Mouse (Mus musculus): ENCODE measurements at regions not wholly inside any gene's neighbourhood (a gene's known extent, or its start where the extent isn't known, plus 50 kb on each side); places are given as distances from the start of the nearest gene placed in this dataset.
"Not testable (repeated sequence)": the region's sequence is repeated elsewhere in the genome, so short reads cannot be mapped to it uniquely, and the experiment has no call there.

GRCm38 (mm10) chr1:41908808-41909110 lies 786.8 kb upstream of the Pou3f3 start:
- no peaks in the 10 kb centered on the region for H3K36me3 ChIP-seq
- H3K27ac ChIP-seq = no peak overlapping the region
- no peaks in the 10 kb centered on the region for H3K27me3 ChIP-seq
- no peak overlapping the region for H3K9ac ChIP-seq
- H3K4me1 ChIP-seq (replicated peaks) = no peaks in the 10 kb centered on the region
- ATAC-seq (ENCODE audit: low read depth) (no peak), DNase-seq (no peak)
- no peak overlapping the region for H3K4me2 ChIP-seq
- H3K4me3 ChIP-seq (replicated peaks) = no peak overlapping the region
- 73% methylated on average over 5 of the region's 5 CpGs for WGBS (ENCODE audit: insufficient replicate concordance)
- no peaks in the 10 kb centered on the region for H3K9me3 ChIP-seq (replicated peaks)

- H3K4me1 ChIP-seq (replicated peaks) = no peaks in the 10 kb centered on the region
- no peak overlapping the region for H3K4me2 ChIP-seq
- WGBS (ENCODE audit: insufficient replicate concordance) = 61% methylated on average over 5 of the region's 5 CpGs
- H3K36me3 ChIP-seq = no peaks in the 10 kb centered on the region
- H3K27ac ChIP-seq = no peak overlapping the region
- ATAC-seq (ENCODE audit: low read depth) (no peak), DNase-seq (no peak)
- no peak overlapping the region for H3K4me3 ChIP-seq (replicated peaks)
- no peaks in the 10 kb centered on the region for H3K9me3 ChIP-seq (replicated peaks)
- no peak overlapping the region for H3K9ac ChIP-seq
- no peaks in the 10 kb centered on the region for H3K27me3 ChIP-seq
Observed at GRCm38 (mm10) chr1:41909799-41910198, 785.8 kb upstream of the Pou3f3 start.

DNA sequence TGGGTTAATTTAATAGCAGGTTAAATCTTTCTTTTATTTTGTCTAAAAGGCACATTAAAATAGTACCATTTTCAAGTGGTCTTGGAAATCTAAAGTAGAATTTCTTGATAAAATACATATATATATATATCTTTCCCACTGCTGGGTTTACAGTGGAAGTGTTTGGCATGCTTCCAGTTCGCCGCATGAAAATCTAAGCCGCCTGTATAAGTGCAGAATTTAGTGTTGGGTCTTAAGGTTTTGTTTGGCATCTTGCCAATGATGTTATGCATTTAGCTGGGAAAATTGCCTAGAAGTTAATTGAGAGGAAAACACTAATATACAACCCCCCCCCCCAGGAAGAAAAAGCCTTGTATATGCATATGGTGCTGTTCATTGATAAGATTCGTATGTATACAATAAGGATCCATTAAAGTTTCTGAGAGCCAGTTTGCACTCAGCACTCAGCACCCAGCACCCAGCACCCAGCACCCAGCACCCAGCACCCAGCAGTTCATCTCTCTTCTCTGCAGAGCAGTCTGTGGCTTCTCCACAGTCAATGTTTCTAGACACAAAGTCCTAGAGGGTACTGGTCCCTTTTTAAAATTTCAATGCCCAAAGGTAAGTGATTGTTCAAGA lies 778.7 kb upstream of the Pou3f3 start:
- Histone ChIP-seq H3K27ac (no peak overlapping the region), H3K9me3 (replicated peaks) (no peaks in the 10 kb centered on the region), H3K36me3 (no peaks in the 10 kb centered on the region), H3K4me1 (replicated peaks) (no peaks in the 10 kb centered on the region), H3K27me3 (no peaks in the 10 kb centered on the region), H3K9ac (no peak overlapping the region), H3K4me2 (no peak overlapping the region), H3K4me3 (replicated peaks) (no peak overlapping the region)
- 71% methylated on average over 4 of the region's 4 CpGs for WGBS (ENCODE audit: insufficient replicate concordance)
- DNase-seq = no peak
- no peak for ATAC-seq (ENCODE audit: low read depth)

- ATAC-seq (ENCODE audit: low read depth) = not testable (repeated sequence)
- 64% methylated on average over 5 of the region's 5 CpGs for WGBS (ENCODE audit: insufficient replicate concordance)
Observed at GRCm38 (mm10) chr1:41917807-41918206, 777.8 kb upstream of the Pou3f3 start.

GRCm38 (mm10) chr1:41918394-41919262 lies 776.9 kb upstream of the Pou3f3 start:
- Histone ChIP-seq H3K4me3 (replicated peaks) (no peak overlapping the region), H3K9ac (no peak overlapping the region), H3K4me1 (replicated peaks) (no peaks in the 10 kb centered on the region), H3K4me2 (no peak overlapping the region), H3K27me3 (no peaks in the 10 kb centered on the region), H3K36me3 (no peaks in the 10 kb centered on the region), H3K9me3 (replicated peaks) (no peaks in the 10 kb centered on the region), H3K27ac (no peak overlapping the region)
- WGBS (ENCODE audit: insufficient replicate concordance) = 48% methylated on average over 11 of the region's 11 CpGs
- no peak for ATAC-seq (ENCODE audit: low read depth)
- no peak for DNase-seq

More at GRCm38 (mm10) chr1:41917807-41918206, 777.8 kb upstream of the Pou3f3 start:
- not testable (repeated sequence) for H3K9ac ChIP-seq; H3K27me3 ChIP-seq; H3K36me3 ChIP-seq; H3K9me3 ChIP-seq (replicated peaks); H3K4me1 ChIP-seq (replicated peaks); DNase-seq; H3K27ac ChIP-seq; H3K4me2 ChIP-seq; H3K4me3 ChIP-seq (replicated peaks)

- ATAC-seq (ENCODE audit: low read depth) = no peak
- WGBS (ENCODE audit: insufficient replicate concordance) = 50% methylated on average over 1 of the region's 1 CpGs
- no peaks in the 10 kb centered on the region for H3K9me3 ChIP-seq (replicated peaks)
- no peak overlapping the region for H3K27ac ChIP-seq
- no peak overlapping the region for H3K4me3 ChIP-seq (replicated peaks)
- DNase-seq = no peak
- H3K4me1 ChIP-seq (replicated peaks) = no peaks in the 10 kb centered on the region
- H3K36me3 ChIP-seq = no peaks in the 10 kb centered on the region
- H3K9ac ChIP-seq = no peak overlapping the region
- no peak overlapping the region for H3K4me2 ChIP-seq
- no peaks in the 10 kb centered on the region for H3K27me3 ChIP-seq
Observed at GRCm38 (mm10) chr1:41933777-41934176, 761.8 kb upstream of the Pou3f3 start.

DNA sequence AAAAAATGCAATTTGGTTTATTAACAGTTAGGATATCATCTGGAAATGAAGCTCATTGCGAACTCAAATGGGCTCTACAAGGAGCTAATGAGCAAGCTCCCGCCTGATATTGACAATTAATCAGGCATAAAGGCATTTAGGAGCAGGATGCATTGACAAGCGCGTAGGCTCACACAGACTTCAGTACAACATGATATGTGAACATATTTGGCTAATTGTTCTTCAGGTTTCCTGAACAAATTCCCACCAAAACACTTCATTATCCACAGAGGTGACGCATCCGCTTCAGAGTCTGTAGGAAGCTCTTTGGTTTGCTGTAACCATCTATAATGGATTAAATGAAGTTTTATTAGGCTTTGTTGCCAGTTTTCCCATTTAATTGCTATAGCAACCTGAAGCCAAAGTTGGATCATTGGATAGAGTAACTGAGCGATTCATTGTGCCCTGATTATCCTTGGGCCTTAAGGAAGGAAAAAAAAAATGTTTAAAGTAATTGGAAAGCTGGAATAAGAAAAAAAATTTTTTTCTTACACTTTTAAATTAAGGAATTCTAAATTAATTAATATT lies 759.6 kb upstream of the Pou3f3 start:
- Histone ChIP-seq H3K9ac (no peak overlapping the region), H3K27ac (no peak overlapping the region), H3K27me3 (no peaks in the 10 kb centered on the region), H3K9me3 (replicated peaks) (no peaks in the 10 kb centered on the region), H3K4me2 (no peak overlapping the region), H3K4me3 (replicated peaks) (no peak overlapping the region), H3K36me3 (no peaks in the 10 kb centered on the region), H3K4me1 (replicated peaks) (no peaks in the 10 kb centered on the region)
- ATAC-seq (ENCODE audit: low read depth) (no peak), DNase-seq (no peak)
- WGBS (ENCODE audit: insufficient replicate concordance) = 71% methylated on average over 7 of the region's 7 CpGs

DNA sequence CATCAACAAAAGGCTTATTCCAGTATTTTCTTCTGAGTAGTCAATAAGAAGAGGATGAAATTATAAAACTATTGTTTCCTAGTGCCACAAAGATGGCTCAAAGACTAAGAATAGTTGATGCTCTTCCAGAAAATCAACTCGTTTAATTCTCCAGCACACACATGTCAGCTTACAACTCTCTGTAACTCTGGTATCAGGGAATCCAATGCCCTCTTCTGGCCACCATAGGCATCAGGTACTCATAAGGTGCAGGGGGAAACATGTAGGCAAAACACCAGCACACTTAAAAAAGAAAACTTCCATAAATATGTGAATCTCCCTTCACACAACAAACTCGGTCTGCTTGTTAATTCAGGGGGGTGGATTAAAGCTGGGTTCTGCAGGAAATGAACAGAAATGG lies 734.6 kb upstream of the Pou3f3 start:
- H3K4me1 ChIP-seq (replicated peaks) = no peaks in the 10 kb centered on the region
- no peaks in the 10 kb centered on the region for H3K36me3 ChIP-seq
- H3K4me3 ChIP-seq (replicated peaks) = no peak overlapping the region
- no peak overlapping the region for H3K9ac ChIP-seq
- H3K27me3 ChIP-seq = no peaks in the 10 kb centered on the region
- DNase-seq = no peak
- H3K4me2 ChIP-seq = no peak overlapping the region
- H3K9me3 ChIP-seq (replicated peaks) = no peaks in the 10 kb centered on the region
- ATAC-seq (ENCODE audit: low read depth) = no peak
- no peak overlapping the region for H3K27ac ChIP-seq
- 41% methylated on average over 2 of the region's 2 CpGs for WGBS (ENCODE audit: insufficient replicate concordance)

GRCm38 (mm10) chr1:41981545-41981944 lies 714.0 kb upstream of the Pou3f3 start:
- Histone ChIP-seq H3K27ac (no peak overlapping the region), H3K4me3 (replicated peaks) (no peak overlapping the region), H3K4me2 (no peak overlapping the region), H3K9ac (no peak overlapping the region), H3K27me3 (no peaks in the 10 kb centered on the region), H3K9me3 (replicated peaks) (no peaks in the 10 kb centered on the region), H3K36me3 (no peaks in the 10 kb centered on the region), H3K4me1 (replicated peaks) (no peaks in the 10 kb centered on the region)
- DNase-seq = no peak
- 76% methylated on average over 5 of the region's 5 CpGs for WGBS (ENCODE audit: insufficient replicate concordance)
- ATAC-seq (ENCODE audit: low read depth) = no peak

DNA sequence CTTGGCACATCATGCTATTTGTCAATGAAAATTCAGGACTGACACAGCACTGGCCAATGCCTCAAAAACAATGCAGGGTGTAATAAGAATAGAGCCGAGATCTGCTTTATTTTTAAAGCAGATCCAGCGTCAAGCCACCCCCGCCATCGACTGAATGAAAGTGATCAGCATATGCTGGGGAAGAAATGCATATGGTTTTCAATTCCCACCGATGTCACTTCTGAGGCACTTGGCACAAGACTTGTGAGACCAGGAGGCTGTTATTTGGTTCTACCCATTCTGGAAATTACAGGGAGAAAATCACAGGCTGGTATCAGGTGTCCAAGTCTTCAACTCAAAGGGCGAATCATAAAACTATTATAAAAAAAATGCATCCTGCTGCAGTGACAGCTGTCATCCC lies 689.3 kb upstream of the Pou3f3 start:
- WGBS (ENCODE audit: insufficient replicate concordance) = 66% methylated on average over 6 of the region's 6 CpGs
- Histone ChIP-seq H3K4me2 (no peak overlapping the region), H3K4me3 (replicated peaks) (no peak overlapping the region), H3K27ac (no peak overlapping the region), H3K9me3 (replicated peaks) (no peaks in the 10 kb centered on the region), H3K36me3 (no peaks in the 10 kb centered on the region), H3K4me1 (replicated peaks) (no peaks in the 10 kb centered on the region), H3K9ac (no peak overlapping the region), H3K27me3 (no peaks in the 10 kb centered on the region)
- ATAC-seq (ENCODE audit: low read depth) = no peak
- no peak for DNase-seq

DNA sequence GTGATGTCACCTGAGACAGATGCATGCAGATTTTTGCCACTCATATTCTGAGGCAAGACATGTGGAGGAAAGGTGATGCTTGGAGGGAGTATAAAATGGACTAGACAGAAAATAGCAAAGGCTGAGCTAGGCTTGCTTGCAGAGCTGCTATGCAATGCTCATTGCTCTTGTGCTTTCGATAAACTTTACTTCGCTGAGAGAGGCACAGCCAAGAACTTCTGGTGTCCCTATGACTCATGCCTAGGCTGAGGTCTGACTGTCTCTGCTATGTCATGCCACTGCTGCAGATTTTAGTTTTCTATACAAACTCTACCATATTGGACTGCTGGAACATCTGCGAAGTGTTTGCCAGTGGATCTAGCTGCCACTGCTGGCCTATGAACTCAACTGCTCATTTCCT lies 687.5 kb upstream of the Pou3f3 start:
- 73% methylated on average over 3 of the region's 3 CpGs for WGBS (ENCODE audit: insufficient replicate concordance)
- Histone ChIP-seq H3K4me2 (no peak overlapping the region), H3K27me3 (no peaks in the 10 kb centered on the region), H3K9ac (no peak overlapping the region), H3K27ac (no peak overlapping the region), H3K4me1 (replicated peaks) (no peaks in the 10 kb centered on the region), H3K4me3 (replicated peaks) (no peak overlapping the region), H3K9me3 (replicated peaks) (no peaks in the 10 kb centered on the region), H3K36me3 (no peaks in the 10 kb centered on the region)
- ATAC-seq (ENCODE audit: low read depth) = no peak
- DNase-seq = no peak

- ATAC-seq (ENCODE audit: low read depth) (no peak), DNase-seq (no peak)
- H3K4me1 ChIP-seq (replicated peaks) = no peaks in the 10 kb centered on the region
- H3K4me3 ChIP-seq (replicated peaks) = no peak overlapping the region
- no peak overlapping the region for H3K4me2 ChIP-seq
- no peaks in the 10 kb centered on the region for H3K27me3 ChIP-seq
- H3K9me3 ChIP-seq (replicated peaks) = no peaks in the 10 kb centered on the region
- H3K9ac ChIP-seq = no peak overlapping the region
- H3K36me3 ChIP-seq = no peaks in the 10 kb centered on the region
- 72% methylated on average over 3 of the region's 3 CpGs for WGBS (ENCODE audit: insufficient replicate concordance)
- no peak overlapping the region for H3K27ac ChIP-seq
Observed at GRCm38 (mm10) chr1:42012911-42013310, 682.7 kb upstream of the Pou3f3 start.

Data from liver, embryonic 13.5 days (tissue).